Mouse (Mus musculus): ENCODE measurements at regions not wholly inside any gene's neighbourhood (a gene's known extent, or its start where the extent isn't known, plus 50 kb on each side); places are given as distances from the start of the nearest gene placed in this dataset.
"Not testable (repeated sequence)": the region's sequence is repeated elsewhere in the genome, so short reads cannot be mapped to it uniquely, and the experiment has no call there.

DNA sequence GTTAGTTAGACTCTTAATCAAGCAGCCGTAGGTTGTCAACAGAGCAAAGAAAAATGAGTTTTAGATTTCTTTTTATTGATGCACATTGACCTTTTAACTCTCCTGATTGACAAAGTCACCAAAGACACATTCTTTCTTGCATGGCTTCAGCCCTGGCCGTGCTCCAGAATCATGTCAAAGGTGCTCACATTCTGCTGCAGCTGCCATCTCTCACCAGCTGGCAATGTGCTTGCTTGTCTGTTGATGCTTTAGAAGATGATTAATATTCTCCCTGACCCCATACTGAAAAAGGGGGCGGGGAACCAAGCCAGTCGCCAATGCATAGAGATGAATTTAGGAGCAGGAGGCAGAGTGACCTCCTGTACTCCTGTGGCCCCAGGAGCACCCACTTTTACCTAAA, 510.1 kb downstream of the Hace1 start:
- no peak for DNase-seq (ENCODE audit: low spot score)

DNA sequence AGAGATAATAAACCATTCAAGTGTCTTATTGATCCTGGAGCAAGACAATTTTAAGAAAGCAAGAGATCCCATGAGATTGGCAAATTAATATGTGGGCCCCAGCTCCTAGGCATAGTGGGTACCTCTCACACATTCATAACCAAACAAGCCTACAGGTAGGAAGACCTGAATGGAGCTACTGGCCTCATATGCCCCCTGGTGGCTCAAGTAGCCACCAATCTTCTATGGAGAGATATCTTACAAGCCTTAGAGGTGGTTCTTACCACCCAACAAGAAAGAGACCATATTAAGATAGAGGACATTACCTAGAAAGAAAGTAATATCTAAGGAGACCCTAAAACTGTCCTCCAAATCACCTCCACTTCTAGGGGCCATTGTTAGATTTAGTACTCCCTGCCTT, 523.2 kb downstream of the Hace1 start:
- DNase-seq (ENCODE audit: low spot score) = no peak

DNA sequence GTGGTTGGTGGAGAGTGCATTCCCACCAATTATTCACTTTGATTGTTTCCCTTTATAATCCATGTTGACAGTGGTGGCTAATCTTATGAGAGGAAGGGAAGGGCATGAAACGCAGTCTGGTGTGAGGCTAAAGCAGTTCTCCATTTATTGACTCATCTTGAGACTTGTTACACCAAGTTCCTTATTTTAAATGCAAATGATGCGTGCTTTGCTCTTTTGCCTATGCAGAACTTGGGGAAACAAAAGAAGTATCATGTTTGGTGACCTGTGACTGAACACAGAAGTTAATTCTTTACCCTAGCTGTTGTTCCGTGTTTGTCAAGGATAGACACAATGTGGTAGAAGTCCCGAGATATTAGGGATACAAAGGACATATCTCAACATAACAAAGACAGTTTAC, 531.2 kb downstream of the Hace1 start:
- DNase-seq (ENCODE audit: low spot score) = no peak

DNA sequence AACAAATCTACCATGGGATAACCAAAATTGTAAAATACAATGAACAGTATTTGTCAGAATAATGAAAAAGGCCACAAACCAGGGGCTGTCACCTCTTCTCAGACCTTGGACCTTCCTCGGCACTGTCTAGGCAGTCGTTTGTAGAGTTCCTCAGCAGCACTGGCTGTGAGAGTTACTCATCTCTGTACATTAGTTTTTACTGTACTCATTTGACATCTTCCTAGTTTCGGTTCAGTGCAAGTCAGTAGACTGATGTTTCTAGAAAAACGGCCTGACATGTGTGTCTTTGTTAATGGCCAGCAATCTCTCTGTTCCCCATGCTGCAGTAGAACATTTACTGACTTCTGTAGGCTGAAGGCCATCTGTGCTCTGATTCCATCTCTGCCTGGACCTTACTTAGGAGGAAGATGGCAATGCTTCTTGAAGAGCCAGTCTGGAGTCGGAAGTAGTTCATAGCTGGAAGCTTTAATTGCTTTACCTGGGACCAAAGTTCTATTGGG, 537.1 kb downstream of the Hace1 start:
- no peak for DNase-seq (ENCODE audit: low spot score)

DNA sequence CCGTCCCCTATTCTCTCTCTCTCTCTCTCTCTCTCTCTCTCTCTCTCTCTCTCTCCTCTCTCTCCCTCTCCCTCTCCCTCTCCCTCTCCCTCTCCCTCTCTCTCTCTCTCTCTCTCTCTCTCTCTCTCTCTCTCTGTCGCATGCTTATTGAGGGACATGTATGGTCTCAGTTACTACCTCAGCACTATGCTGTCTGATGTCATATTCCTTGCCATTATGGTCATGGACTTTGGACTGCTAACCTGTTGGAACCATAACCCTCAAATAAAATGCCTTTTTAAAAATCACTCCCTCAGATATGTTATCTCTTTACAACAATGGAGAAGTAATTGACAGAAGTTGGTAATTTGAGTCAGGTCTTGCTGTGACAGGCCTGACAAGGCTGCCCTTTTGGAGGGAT, 544.8 kb downstream of the Hace1 start:
- DNase-seq (ENCODE audit: low spot score) = not testable (repeated sequence)

DNA sequence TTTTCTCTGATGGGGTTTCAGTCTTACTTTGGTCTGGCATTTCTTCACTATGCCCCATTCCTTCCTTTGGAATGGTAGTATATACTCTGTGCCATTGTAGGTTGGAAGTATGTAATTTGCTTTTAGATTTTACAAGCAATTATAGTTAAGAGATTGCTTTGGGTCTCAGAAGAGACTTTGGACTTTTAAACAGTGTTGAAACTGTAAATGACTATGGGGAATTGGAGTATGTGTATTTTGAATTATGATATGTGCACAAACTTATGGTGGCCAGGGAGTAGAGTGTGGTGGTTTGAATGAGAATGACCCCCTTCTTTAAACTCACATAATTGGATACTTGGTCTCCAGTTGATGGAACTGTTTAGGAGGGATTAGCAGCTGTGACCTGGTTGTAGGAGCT, 546.2 kb downstream of the Hace1 start:
- DNase-seq (ENCODE audit: low spot score) = no peak

DNA sequence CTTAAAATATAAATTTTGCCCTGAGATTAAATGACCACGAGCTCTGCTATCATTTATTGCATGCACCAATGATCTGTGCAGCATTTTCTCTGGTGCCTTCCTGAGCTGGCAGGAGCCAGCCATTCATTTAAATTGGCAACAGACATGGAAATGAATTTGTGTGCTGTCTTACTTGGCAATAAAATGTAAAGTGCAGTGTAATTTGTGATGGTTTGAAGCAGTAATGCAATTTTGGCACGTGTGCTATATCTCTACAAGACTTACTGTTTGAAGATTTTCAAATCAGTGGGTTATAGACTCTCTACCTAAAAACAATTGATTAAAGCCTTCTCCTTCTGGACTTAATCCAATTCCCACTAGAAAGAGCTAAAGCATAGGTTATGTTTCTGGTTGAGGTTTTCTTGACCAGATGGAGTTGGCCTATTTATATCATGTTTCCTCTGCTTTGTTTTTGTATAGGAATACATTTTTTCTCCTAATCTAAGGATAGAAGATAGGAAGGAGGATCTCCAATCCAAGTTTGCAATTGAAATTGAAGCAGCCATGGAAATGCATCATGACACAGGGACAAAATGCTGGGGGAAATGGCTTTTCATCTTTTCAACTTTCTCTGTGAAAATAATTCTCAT, 557.6 kb downstream of the Hace1 start:
- DNase-seq (ENCODE audit: low spot score) = no peak

DNA sequence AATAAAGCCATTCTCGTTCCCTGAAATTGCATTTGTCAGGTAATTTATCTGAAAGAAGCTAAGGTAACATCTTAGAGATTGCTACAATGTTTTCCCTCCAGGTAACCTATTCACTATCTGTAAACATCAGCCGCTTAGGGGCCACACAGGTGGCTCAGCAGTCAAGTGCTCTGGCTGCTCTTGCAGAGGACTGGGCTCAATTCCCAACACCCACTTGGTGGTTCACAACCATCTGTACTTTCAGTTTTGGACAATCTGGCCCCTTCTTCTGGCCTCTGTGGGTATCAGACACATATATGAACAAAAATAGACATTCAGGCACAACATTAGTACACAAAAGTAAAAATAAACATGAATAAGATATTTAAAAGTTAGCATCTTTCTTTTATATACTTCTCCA, 596.4 kb downstream of the Hace1 start:
- DNase-seq (ENCODE audit: low spot score) = no peak

DNA sequence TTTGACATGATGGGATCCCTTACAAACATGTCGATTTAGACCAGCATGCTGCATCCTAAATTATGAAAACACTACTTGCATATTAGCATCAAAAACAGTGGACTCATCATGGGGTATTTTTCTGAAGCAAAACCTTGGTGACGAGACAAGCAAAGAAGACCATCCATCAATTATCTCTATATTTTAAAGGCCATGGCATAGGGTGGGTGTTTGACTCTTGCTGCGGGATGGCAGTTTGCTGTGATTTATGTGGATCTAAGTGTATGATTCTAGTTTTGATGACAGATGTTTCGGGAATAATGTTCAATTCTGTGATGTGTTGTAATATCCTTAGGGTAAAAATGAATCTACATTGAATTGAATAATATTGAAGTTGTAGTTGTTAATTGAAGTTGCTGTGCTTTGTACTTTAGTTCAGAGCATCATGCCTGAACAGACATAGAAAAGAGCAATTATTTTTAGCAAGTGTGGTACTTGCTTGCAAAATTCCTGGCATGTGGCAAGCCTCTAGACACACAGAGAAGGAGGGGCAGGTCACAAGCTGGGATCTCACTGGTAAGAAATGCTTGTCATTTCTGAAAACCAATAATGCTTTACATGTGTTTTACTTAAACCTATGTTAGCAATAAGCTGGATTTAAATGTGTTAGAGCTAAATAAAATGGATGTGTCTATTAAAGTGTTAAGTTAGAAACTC, 608.3 kb downstream of the Hace1 start:
- DNase-seq (ENCODE audit: low spot score) = no peak

DNA sequence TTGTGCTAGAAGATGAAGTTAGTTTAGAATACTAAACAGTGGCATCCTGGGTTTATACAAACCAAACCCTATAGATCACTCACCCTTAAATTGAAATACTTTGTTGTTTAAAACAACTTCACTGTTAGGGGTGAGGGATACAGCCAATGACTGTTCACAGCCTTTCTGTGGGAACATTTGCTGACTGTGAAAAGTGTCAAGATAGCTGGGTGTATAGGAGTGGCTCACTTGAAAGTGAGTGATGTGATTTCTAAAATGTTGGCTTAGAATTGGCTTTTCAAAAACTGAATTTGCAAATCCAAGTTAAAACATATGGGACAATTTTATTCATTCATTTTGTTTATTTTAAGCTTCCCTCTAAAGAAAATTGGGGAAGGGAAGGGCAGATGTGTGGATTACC, 616.5 kb downstream of the Hace1 start:
- DNase-seq (ENCODE audit: low spot score) = no peak

DNA sequence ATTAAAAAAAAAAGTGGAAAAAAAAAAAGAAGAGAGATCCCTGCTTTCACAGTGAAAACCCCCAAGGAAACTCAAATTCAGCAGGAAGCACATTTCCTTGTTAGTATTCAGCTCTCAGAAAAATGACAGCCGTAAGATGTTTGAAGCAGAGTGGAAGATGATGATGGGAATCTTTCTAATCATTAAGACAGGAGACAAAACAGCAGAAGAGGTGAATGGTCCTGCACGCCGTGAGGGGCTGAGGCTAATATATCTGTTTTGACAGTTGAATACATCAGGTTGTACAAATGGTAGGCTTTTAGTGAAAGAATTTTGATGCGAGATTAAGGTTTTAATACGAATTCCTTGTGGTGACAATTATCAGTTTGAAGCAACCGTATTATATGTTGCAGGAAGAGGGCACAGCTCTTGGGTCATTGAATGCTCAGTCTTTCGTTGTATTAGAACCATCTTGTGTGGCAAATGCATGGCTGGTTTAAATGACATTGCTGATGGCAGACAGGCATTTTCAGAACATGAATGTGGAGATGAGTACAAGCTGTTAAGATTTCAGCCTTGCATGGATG, 649.3 kb downstream of the Hace1 start:
- no peak for DNase-seq (ENCODE audit: low spot score)

DNA sequence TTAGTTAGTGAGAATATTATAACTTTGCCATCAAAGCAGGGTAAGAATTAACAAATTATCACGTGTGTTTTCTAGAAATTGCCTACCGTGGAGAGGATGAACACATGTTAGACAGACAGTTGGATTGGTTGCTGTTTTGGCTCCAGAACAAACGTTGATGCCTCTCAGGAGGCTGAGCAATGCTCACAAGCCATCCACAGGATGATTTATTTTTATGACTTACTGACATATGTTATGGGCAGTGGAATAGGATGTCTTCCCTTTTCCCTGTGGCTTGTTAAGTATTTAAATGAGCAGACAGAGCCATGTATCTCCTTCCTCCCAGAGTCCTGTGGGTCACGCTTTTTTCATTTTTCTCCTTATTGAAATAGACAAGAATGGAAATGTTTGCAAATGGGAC, 652.0 kb downstream of the Hace1 start:
- no peak for DNase-seq (ENCODE audit: low spot score)

DNA sequence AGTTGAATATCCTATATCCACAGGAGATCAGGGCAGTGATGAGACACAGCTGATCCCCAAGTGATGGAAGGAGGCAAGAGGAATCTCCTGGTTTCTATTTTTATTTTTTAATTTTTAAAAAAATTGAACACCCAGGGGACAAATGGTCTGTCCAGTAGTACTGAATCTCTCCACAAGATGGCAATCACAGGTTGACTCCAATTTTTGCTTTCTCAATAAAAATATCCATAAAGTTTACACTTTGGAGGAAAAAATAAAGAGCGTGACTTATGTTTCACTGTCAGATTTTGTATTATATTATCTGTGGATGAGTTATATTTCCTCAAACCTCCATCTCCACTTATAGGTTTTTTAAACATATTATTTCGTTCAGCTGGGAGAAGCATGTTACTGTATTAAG, 658.0 kb downstream of the Hace1 start:
- no peak for DNase-seq (ENCODE audit: low spot score)

DNA sequence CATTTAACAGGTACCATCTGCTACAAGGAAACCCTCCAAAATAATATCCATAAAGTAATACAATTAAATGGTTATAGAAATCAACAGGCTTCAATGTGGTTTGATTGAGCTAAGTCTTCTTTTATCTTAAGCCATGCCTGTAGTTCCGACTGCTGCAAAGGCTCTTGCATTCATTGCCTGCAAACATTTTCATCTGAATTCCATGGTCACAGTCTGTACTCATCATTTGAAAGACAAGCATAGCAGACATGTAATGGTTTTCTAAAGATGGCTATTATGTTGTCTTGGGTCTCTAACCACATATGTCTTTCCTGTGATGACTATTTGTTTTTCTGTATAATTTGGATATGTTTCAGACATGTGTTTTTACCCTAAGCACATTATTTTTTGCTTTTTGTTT, 677.9 kb downstream of the Hace1 start:
- no peak for DNase-seq (ENCODE audit: low spot score)

DNA sequence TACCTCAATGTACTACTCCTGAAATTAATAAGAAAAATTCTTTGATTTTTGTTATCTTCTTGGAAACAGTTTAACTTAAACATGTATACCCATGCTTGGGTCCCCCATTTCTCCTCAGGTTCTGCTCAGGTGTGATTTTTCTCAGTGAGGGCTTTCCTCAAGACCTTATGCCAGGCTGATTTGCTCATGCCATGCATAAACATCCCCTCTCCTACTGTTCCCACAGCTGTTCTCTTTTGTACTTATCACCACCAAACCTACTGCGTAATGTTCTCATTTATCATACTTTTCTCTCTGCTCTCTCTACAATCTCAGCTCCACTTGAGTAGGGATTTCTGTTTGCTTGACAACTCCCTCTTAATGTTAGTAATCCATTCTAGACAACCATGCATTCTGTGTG, 692.1 kb downstream of the Hace1 start:
- no peak for DNase-seq (ENCODE audit: low spot score)

DNA sequence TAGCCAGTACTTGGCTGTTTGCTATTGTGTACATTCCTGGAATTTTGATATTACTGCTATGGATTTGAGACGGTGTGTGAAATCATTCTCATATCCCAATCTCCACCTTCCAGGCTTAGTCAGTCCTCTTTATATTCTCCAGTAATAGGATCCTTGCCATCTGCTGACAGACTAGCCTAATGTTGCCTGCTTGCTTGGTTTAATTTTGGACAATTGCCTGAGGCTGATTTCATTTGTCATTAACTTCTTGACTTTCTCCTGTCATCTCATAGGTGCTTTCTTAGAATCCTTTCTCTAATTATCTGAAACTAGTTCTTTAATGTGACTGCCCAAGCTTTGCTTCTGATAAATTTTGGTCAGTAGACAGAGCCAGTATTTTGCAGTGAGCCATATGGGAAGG, 696.2 kb downstream of the Hace1 start:
- DNase-seq (ENCODE audit: low spot score) = no peak

DNA sequence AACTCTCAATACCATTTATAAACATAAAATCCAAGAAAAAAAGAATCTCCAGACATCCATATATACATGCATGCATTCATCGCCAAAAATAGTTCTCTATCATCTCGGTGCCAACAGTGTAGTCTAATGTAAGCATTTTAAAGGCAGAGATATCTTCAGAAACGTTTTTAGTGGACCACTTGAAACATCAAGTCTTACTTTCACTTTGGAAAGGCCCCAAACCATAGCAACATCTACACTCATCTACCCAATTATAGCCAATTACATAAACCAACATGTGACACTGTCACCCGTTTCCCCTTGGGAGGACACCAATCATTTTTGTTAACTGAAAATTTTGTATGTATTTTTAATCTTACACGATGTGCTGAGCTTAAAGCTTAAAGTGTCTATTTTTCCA, 716.7 kb downstream of the Hace1 start:
- no peak for DNase-seq (ENCODE audit: low spot score)

DNA sequence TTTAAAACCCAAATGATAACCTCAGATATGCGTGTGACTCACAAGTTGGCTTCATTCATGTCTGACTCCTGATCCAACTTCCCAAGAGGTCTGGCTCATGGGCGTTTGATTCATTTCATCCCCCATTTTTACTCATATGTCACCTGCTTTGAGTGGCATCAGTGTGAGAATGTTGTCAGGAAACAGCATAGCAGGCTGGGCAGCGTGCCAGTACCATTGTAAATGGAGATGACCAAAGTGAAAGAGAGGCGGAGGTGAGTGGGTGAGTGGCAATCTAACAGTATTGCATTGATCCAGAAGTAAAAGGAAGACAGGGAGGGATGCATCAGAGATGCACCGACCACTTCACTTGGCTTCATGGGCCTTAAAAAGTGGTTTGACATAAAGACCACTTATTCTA, 720.7 kb downstream of the Hace1 start:
- DNase-seq (ENCODE audit: low spot score) = no peak

DNA sequence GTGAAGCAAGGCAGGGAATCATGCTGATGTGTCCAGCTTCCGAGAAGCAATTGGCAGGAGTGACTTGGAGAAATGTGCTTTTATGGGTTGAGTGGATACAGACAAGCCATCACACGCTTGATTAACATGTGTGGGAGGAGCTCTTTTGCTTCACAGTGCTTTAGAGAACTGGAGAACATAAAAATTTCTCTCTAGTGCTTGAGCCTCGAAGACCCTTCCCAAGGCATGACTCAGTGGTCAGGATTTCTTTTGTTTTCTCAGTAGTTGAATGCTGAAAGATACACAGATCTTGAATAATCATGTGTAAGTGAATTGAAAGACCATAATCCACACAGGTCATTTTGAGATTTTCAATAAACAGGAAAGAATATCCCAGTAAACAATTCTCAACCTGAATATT, 721.9 kb downstream of the Hace1 start:
- DNase-seq (ENCODE audit: low spot score) = no peak

DNA sequence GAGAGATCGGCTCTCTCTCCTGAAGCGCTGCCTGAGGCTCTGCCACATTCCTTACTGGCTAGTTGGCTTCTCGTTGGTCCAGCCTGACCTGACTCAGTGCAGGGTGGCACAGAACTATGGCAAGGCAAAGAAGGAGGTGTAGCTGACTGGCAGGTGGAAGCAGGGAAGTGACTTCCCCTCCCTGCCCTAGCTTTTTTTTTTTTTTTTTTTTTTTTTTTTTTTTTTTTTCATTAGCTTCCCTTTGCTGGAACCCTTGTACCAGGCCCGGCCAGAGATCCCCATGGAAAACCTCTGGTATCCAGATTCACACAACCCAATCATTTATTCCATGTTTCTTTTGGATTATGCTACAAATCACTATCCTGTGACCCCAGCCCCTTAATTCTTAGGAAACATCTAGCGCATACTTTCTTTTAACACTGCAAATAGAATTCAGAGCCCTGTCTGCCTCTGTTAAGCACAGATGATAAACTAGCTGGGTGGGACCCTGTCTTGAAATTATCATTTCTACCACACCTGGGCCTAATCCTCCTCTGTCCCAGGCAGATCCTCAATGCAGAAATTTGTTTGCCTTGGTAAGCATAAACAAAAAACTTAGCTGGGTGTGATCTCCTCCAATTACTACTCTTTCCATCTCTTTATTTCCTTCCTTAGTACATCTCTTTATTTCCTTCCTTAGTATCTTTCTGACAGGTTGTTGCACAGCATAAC, 742.9 kb downstream of the Hace1 start:
- no peak for DNase-seq (ENCODE audit: low spot score)

DNA sequence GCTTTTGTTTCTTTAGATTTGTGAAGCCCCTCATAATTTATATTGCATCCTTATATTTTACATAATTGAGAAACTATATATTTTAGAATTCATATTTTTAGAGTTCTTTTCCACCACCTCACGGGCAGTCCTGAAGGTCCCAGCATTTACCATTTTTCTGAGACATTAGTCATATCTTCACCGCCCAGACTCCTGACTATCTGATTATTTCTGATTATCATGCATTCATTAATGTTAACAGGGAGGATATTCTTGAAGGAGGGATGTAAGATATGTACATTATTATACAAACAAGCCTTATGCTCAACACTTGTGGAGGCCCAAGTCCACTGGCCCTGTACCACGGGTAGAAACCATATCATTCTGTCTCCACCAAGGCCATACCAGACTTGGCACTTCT, 743.4 kb downstream of the Hace1 start:
- DNase-seq (ENCODE audit: low spot score) = no peak

DNA sequence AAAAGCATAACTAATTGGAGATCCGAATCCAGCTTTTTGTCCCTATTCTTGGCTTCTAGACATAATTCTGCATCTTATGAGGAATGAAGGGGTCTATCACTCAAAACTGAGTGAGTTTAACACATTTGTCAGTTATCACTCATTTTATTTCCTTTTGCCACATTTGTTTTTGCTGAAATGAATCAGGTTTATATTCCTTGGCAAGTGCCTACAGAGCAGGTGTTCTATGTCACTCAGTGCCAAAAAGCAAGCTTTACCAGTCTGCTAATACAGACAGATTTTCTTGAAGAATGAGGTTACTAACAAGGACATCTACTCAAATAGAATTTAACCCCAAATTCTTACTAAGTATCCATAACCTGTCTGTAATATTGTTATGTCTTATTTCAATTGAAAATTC, 751.4 kb downstream of the Hace1 start:
- no peak for DNase-seq (ENCODE audit: low spot score)
